Mouse (Mus musculus) small intestine, adult 2 months (tissue): ENCODE measurements around the gene AW146154. TPM values are rescaled to one million over a fixed set of nuclear protein-coding genes. Genes with fewer than 3 reads are reported as not detected.
"Not testable (repeated sequence)": the region's sequence is repeated elsewhere in the genome, so short reads cannot be mapped to it uniquely, and the experiment has no call there.

Experiments used
- H3K27ac ChIP-seq: fragments of 200-500 bp; 2 replicates; pipeline ENCODE4 v1.5.1; 2012; ENCODE audit warnings: low read depth, low read length, control low read depth, inconsistent platforms; ENCODE audit not compliant: insufficient read depth
- H3K27me3 ChIP-seq: fragments of 200-500 bp; 2 replicates; pipeline ENCODE4 v1.6.1; 2012; ENCODE audit warnings: mild to moderate bottlenecking, moderate library complexity, low read length, inconsistent platforms; ENCODE audit not compliant: control insufficient read depth, insufficient read depth
- H3K36me3 ChIP-seq: fragments of 200-500 bp; 2 replicates; pipeline ENCODE4 v1.6.1; 2012; ENCODE audit warnings: mild to moderate bottlenecking, low read length, control low read depth, inconsistent platforms; ENCODE audit not compliant: control insufficient read depth, insufficient read depth
- H3K4me1 ChIP-seq: fragments of 200-500 bp; 2 replicates; pipeline ENCODE4 v1.6.1; 2012; ENCODE audit warnings: low read length, inconsistent platforms, mixed read lengths; ENCODE audit not compliant: control insufficient read depth, insufficient read depth, insufficient read length
- H3K4me3 ChIP-seq: fragments of 200-500 bp; 2 replicates; pipeline ENCODE4 v1.5.1; 2012; ENCODE audit warnings: low read depth, mild to moderate bottlenecking, control low read depth, inconsistent platforms, low read length, moderate library complexity
- CTCF ChIP-seq: fragments of 200-500 bp; IDR thresholded peaks from 2 replicates; pipeline ENCODE4 v1.5.1; 2012; ENCODE audit warnings: low read depth, mild to moderate bottlenecking, control low read depth, inconsistent platforms, low read length, moderate library complexity, mixed read lengths; ENCODE audit not compliant: insufficient replicate concordance, insufficient read length; ENCODE audit errors: extremely low read depth
- POLR2A ChIP-seq: fragments of 200-500 bp; IDR thresholded peaks from 2 replicates; pipeline ENCODE4 v1.6.1; 2012; ENCODE audit warnings: low read depth, mild to moderate bottlenecking, control low read depth, inconsistent platforms, low read length, moderate library complexity
- WGBS: fragments of 180-500 bp; shearing (Covaris S2); methylation state at CpG from one replicate; pipeline ENCODE4 v1.1.7; 2018; 5-methylcytosine and 5-hydroxymethylcytosine counted together
- polyA plus RNA-seq: library from polyadenylated mRNA; depleted of rRNA; stranded (reverse); fragments of >200 nt; gene quantifications from 2 replicates; pipeline ENCODE4 v1.2.3, GENCODE M21; 2012; rRNA removed

AW146154 gene
- polyA plus RNA-seq = 1.3 and 2.0 TPM in 2 replicates

- Histone ChIP-seq H3K27me3 (no peaks in the 10 kb centered on the region), H3K4me1 (no peaks in the 10 kb centered on the region), H3K4me3 (peak within 1 kb of the TSS; percentile 64), H3K36me3 (no peaks in the 10 kb centered on the region), H3K27ac (peak within 1 kb of the TSS; percentile 27)
- TF ChIP-seq CTCF (no peak), POLR2A (peak; percentile 62; the same call in 1 of the 2 replicates)
- WGBS = under 1% methylated on average over 18 of the region's 18 CpGs
These were observed at the start of gene AW146154, which contains the start of gene Gm20449 for GRCm38 (mm10) chr7:41499389-41500049. Gene AW146154 (minus strand): TSS chr7:41499890. Gene Gm20449 (minus strand): TSS chr7:41499417.

DNA sequence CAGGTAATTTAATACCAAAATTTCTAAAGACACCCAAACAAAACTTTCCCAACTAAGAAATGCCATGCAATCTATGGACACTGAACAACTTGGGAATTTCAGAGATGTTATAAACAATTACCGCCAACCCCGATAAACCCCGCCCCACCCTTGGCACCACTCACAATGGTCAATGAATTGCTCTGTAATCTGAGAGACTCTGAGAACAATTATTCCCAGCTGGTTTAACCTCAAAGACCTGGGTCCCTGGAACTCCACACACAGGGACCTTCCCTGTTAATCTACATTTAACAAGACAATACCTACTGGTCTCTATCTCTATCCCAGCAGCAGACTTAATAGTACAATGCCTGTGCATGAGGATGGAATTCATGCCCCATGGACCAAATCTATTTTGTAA lies 13.0 kb upstream of the AW146154 start:
- Histone ChIP-seq H3K4me3 (no peak overlapping the region), H3K27me3 (no peaks in the 10 kb centered on the region), H3K36me3 (no peaks in the 10 kb centered on the region), H3K4me1 (no peaks in the 10 kb centered on the region), H3K27ac (no peak overlapping the region)
- TF ChIP-seq CTCF (no peak), POLR2A (no peak)
- WGBS = 81% methylated on average over 3 of the region's 3 CpGs

GRCm38 (mm10) chr7:41512207-41512606 lies 12.5 kb upstream of the AW146154 start:
- H3K27me3 ChIP-seq = no peaks in the 10 kb centered on the region
- no peak for TF ChIP-seq POLR2A
- TF ChIP-seq CTCF = no peak
- no peaks in the 10 kb centered on the region for H3K36me3 ChIP-seq
- 8% methylated on average over 1 of the region's 1 CpGs for WGBS
- no peak overlapping the region for H3K4me3 ChIP-seq
- no peaks in the 10 kb centered on the region for H3K4me1 ChIP-seq
- H3K27ac ChIP-seq = no peak overlapping the region

GRCm38 (mm10) chr7:41502402-41502801 lies 2.7 kb upstream of the AW146154 start:
- 52% methylated on average over 1 of the region's 1 CpGs for WGBS
- H3K27me3 ChIP-seq = no peaks in the 10 kb centered on the region

GRCm38 (mm10) chr7:41500151-41500934 lies 653 bp upstream of the AW146154 start:
- Histone ChIP-seq H3K4me1 (no peaks in the 10 kb centered on the region), H3K36me3 (no peaks in the 10 kb centered on the region), H3K4me3 (peak overlapping the region; percentile 64), H3K27me3 (no peaks in the 10 kb centered on the region), H3K27ac (no peak overlapping the region)
- WGBS = 14% methylated on average over 22 of the region's 22 CpGs
- TF ChIP-seq CTCF (peak; percentile 17; the same call in 1 of the 2 replicates), POLR2A (no peak)

More at GRCm38 (mm10) chr7:41502402-41502801, 2.7 kb upstream of the AW146154 start:
- TF ChIP-seq POLR2A = no peak
- TF ChIP-seq CTCF = no peak
- Histone ChIP-seq H3K4me3 (no peak overlapping the region), H3K27ac (no peak overlapping the region), H3K4me1 (no peaks in the 10 kb centered on the region), H3K36me3 (no peaks in the 10 kb centered on the region)

- WGBS = under 1% methylated on average over 6 of the region's 6 CpGs
- H3K27ac ChIP-seq, H3K36me3 ChIP-seq: not testable (repeated sequence)
These were observed 687 bp downstream of the AW146154 start for GRCm38 (mm10) chr7:41499018-41499388.

GRCm38 (mm10) chr7:41498464-41498863 lies 1.2 kb downstream of the AW146154 start:
- not testable (repeated sequence) for H3K36me3 ChIP-seq, H3K4me1 ChIP-seq, H3K27me3 ChIP-seq, H3K4me3 ChIP-seq, H3K27ac ChIP-seq
- WGBS = 64% methylated on average over 4 of the region's 4 CpGs

More at GRCm38 (mm10) chr7:41499018-41499388, 687 bp downstream of the AW146154 start:
- not testable (repeated sequence) for H3K4me1 ChIP-seq, H3K27me3 ChIP-seq
- H3K4me3 ChIP-seq = peak overlapping the region; percentile 63
